In the genomic region with DNA sequence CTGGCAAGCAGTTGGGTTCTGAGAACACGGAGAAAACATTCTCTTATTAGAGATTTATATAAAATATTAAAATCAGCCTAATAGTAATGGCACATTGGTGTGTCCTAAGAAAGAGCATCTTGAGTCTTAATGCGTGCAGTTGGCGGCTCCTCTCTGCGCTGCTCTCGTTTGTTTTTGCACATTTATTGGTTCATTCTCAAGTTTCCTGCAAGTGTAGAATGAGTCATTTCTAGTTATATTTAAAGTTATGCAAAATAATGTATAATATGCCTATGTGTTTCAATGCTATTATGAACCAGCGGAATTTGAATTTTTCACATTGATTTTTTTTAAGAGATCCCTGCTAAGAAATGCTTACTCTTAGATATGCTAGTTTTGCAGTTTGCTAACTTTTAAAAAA, we compare ENCODE assay signal across 17 mouse cellular contexts. TPM values are rescaled to one million over a fixed set of nuclear protein-coding genes. Genes with fewer than 3 reads are reported as not detected.
"Had no signal": no experiment of that assay in that cellular context is flagged by ENCODE, and none has a peak within 500 bp of the region (broad histone marks: within the 10 kb centered on the region; RNA-seq: fewer than 3 reads in every experiment).

No protein-coding gene starts in this region.

- H3K36me3 ChIP-seq: limb, embryonic 15.5 days; liver, embryonic 12.5 days; midbrain, embryonic 15.5 days; neural tube, embryonic 12.5 days had no signal

- H3K4me1 ChIP-seq: limb, embryonic 15.5 days; liver, embryonic 12.5 days; megakaryocyte, embryonic 14.5 days; midbrain, embryonic 15.5 days; neural tube, embryonic 12.5 days had no signal

- DNase-seq: kidney, adult 11 months; kidney, adult 9 months; kidney, postnatal 36 days; layer of hippocampus, adult 9-11 months; layer of hippocampus, postnatal 36 days; lung, embryonic 14.5 days; lung, postnatal 10 days; thymus, postnatal 4 days had no signal

- H3K9me3 ChIP-seq: limb, embryonic 15.5 days; liver, embryonic 12.5 days; midbrain, embryonic 15.5 days; neural tube, embryonic 12.5 days had no signal

- H3K4me3 ChIP-seq: limb, embryonic 15.5 days; liver, embryonic 12.5 days; megakaryocyte, embryonic 14.5 days; midbrain, embryonic 15.5 days; neural tube, embryonic 12.5 days had no signal

- H3K9ac ChIP-seq: limb, embryonic 15.5 days; liver, embryonic 12.5 days; lung, embryonic 14.5 days; midbrain, embryonic 15.5 days; neural tube, embryonic 12.5 days had no signal

- ATAC-seq: liver, embryonic 12.5 days; midbrain, embryonic 15.5 days had no signal

- H3K27me3 ChIP-seq: limb, embryonic 15.5 days; liver, embryonic 12.5 days; megakaryocyte, embryonic 14.5 days; midbrain, embryonic 15.5 days; neural tube, embryonic 12.5 days had no signal

- H3K27ac ChIP-seq: kidney, postnatal 0 days; limb, embryonic 15.5 days; liver, embryonic 12.5 days; macrophage; midbrain, embryonic 15.5 days; neural tube, embryonic 12.5 days had no signal

- H3K4me2 ChIP-seq: limb, embryonic 15.5 days; liver, embryonic 12.5 days; lung, embryonic 14.5 days; midbrain, embryonic 11.5 days; midbrain, embryonic 15.5 days; neural tube, embryonic 12.5 days had no signal

RNA-seq across cellular contexts. Expression of a gene that starts 35.6 kb away (rescaled TPM):
- total RNA-seq: monocyte, adult 5-6 weeks had no signal
